Mouse (Mus musculus) forebrain, embryonic 15.5 days (tissue): ENCODE measurements around the gene Plscr2. TPM values are rescaled to one million over a fixed set of nuclear protein-coding genes. Genes with fewer than 3 reads are reported as not detected.
"Not testable (repeated sequence)": the region's sequence is repeated elsewhere in the genome, so short reads cannot be mapped to it uniquely, and the experiment has no call there.

ENCODE experiments used
- ATAC-seq: fragments of 200-750 bp; cut with Nextera tagmentation; replicated peaks from 2 replicates; pipeline ENCODE4 v1.8.0; 2017; ENCODE audit warnings: mild to moderate bottlenecking, moderate TSS enrichment, moderate library complexity
- H3K27ac ChIP-seq: fragments of 300-500 bp; sonication (generic); replicated peaks from 2 replicates; pipeline ENCODE4 v1.5.1; 2015; ENCODE audit warnings: mild to moderate bottlenecking, inconsistent platforms
- H3K27me3 ChIP-seq: fragments of 300-500 bp; sonication (generic); 2 replicates; pipeline ENCODE4 v1.6.1; 2015; ENCODE audit warnings: inconsistent platforms
- H3K36me3 ChIP-seq: fragments of 300-500 bp; sonication (generic); 2 replicates; pipeline ENCODE4 v1.6.1; 2015; ENCODE audit warnings: mild to moderate bottlenecking, inconsistent platforms
- H3K4me1 ChIP-seq: fragments of 300-500 bp; sonication (generic); 2 replicates; pipeline ENCODE4 v1.6.1; 2015; ENCODE audit warnings: inconsistent platforms
- H3K4me2 ChIP-seq: fragments of 300-500 bp; sonication (generic); replicated peaks from 2 replicates; pipeline ENCODE4 v1.6.1; 2015; ENCODE audit warnings: mild to moderate bottlenecking, inconsistent platforms
- H3K4me3 ChIP-seq: fragments of 300-500 bp; sonication (generic); 2 replicates; pipeline ENCODE4 v1.5.1; 2015; ENCODE audit warnings: mild to moderate bottlenecking, inconsistent platforms
- H3K9ac ChIP-seq: fragments of 300-500 bp; sonication (generic); replicated peaks from 2 replicates; pipeline ENCODE4 v1.6.1; 2015; ENCODE audit warnings: mild to moderate bottlenecking, inconsistent platforms
- H3K9me3 ChIP-seq: fragments of 300-500 bp; sonication (generic); 2 replicates; pipeline ENCODE4 v1.6.1; 2016; ENCODE audit warnings: inconsistent platforms
- WGBS: fragments of 180-500 bp; shearing (Covaris S2); methylation state at CpG from one replicate; pipeline ENCODE4 v1.1.7; 2015; ENCODE audit warnings: mixed read lengths; 5-methylcytosine and 5-hydroxymethylcytosine counted together
- polyA plus RNA-seq: library from polyadenylated mRNA; unstranded; fragments of >200 nt; fragmentation: Nextera tagmentation; extraction: Ambion mirVana; gene quantifications from 2 replicates; pipeline ENCODE4 v1.2.1, GENCODE M21; 2015

Gene Plscr2
- polyA plus RNA-seq, 1 experiment from 2014 or later, result 0.99 TPM

DNA sequence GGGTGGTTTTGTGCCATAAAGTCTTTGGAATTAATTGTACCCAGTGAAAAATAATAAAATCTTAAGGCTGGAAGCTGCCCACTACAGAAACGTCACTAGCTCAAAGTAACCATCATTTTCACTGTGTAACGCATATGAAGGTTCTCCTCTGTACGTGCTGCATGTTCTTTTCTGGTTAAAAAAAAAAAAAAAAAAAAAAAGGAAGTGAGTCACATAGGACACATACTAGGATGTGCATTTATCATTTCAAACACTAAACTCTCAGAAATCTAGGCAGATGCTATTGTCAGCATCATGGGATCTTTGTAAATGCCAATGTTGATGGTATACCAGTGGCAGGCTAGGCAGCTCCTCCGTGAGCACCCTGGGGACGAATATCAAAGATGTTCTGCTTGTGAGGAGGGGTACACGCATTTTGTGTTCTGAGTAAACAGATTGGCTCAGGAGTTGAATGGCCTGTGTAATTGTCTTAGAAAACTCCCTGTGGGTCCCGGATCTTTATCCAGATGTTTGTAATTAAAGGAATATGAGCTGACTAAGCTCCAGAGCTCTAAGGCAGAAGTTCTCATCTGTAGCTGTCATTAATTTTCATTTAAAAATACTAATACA is 7.3 kb downstream of the Plscr2 start:
- Histone ChIP-seq H3K9ac (no peak overlapping the region), H3K27me3 (no peaks in the 10 kb centered on the region), H3K36me3 (no peaks in the 10 kb centered on the region), H3K4me1 (no peaks in the 10 kb centered on the region), H3K27ac (no peak overlapping the region), H3K4me3 (no peak overlapping the region), H3K9me3 (no peaks in the 10 kb centered on the region), H3K4me2 (no peak overlapping the region)
- no peak for ATAC-seq
- 39% methylated on average over 7 of the region's 7 CpGs for WGBS

DNA sequence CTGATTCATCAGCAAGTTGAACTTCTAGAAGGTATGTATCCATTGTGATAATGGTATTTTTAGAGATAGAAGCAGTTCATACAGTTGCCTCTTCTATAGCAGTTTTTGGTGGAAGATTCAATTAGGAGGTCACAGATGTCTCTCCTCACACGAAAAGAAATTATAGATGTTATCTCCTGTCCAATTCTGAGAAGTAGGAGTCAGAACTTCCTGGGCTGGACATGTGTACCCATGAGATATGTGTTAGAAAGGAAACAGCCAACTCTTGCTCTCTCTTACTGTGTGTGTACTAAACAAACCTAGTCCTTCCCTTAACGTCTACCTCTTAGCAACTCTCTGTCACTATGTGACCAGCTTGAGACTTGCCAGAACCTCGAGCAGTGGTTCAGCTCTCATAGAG is 14.3 kb downstream of the Plscr2 start:
- no peak for ATAC-seq
- Histone ChIP-seq H3K4me3 (no peak overlapping the region), H3K9ac (no peak overlapping the region), H3K27me3 (no peaks in the 10 kb centered on the region), H3K36me3 (no peaks in the 10 kb centered on the region), H3K27ac (no peak overlapping the region), H3K4me2 (no peak overlapping the region), H3K4me1 (no peaks in the 10 kb centered on the region), H3K9me3 (no peaks in the 10 kb centered on the region)
- WGBS, result 85% methylated on average over 3 of the region's 3 CpGs

DNA sequence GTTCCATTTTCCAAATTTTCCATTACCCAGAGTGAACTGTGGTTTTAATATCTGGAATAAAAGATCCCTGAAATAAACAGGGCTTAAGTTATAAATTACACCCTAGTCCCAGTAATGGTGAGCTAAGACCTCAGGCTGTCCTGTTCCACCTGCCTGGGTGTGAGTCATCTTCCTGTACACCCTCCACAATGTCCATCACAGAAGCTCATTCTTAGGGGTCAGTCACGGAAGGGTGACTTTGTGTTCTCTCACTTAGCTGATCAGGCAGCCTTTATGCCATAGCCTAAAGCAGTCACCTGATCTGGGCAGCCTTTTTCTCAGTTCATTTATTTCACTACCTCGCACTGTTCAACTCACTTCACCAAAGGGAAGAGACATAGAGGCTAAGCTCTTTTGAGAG is 16.8 kb downstream of the Plscr2 start:
- Histone ChIP-seq H3K27me3 (no peaks in the 10 kb centered on the region), H3K9me3 (no peaks in the 10 kb centered on the region), H3K36me3 (no peaks in the 10 kb centered on the region), H3K4me3 (no peak overlapping the region), H3K9ac (no peak overlapping the region), H3K4me1 (no peaks in the 10 kb centered on the region), H3K27ac (no peak overlapping the region), H3K4me2 (no peak overlapping the region)
- 67% methylated on average over 2 of the region's 2 CpGs for WGBS
- ATAC-seq, result no peak

DNA sequence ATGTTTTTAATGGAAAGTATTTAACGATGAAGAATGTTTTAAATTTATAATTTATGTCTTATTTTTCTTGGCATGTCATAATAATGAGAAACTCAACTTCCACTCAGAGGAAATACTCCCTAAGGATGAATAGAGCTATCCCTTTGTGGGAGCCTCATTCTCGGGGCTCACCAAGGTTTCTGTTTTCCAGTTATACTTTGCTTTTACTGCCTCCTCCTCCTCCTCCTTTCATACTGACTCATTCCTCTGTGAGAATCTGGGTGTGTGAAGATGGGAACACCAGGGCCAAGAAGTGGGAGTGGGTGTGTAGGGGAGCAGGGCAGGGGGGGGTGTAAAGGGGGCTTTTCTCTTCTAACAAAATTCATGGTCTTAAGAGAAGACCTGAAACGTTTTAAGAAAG is 17.5 kb downstream of the Plscr2 start:
- Histone ChIP-seq H3K4me2 (no peak overlapping the region), H3K27me3 (no peaks in the 10 kb centered on the region), H3K4me3 (no peak overlapping the region), H3K9ac (no peak overlapping the region), H3K27ac (no peak overlapping the region), H3K9me3 (no peaks in the 10 kb centered on the region), H3K36me3 (no peaks in the 10 kb centered on the region), H3K4me1 (no peaks in the 10 kb centered on the region)
- WGBS, result 69% methylated on average over 3 of the region's 3 CpGs
- ATAC-seq, result no peak

DNA sequence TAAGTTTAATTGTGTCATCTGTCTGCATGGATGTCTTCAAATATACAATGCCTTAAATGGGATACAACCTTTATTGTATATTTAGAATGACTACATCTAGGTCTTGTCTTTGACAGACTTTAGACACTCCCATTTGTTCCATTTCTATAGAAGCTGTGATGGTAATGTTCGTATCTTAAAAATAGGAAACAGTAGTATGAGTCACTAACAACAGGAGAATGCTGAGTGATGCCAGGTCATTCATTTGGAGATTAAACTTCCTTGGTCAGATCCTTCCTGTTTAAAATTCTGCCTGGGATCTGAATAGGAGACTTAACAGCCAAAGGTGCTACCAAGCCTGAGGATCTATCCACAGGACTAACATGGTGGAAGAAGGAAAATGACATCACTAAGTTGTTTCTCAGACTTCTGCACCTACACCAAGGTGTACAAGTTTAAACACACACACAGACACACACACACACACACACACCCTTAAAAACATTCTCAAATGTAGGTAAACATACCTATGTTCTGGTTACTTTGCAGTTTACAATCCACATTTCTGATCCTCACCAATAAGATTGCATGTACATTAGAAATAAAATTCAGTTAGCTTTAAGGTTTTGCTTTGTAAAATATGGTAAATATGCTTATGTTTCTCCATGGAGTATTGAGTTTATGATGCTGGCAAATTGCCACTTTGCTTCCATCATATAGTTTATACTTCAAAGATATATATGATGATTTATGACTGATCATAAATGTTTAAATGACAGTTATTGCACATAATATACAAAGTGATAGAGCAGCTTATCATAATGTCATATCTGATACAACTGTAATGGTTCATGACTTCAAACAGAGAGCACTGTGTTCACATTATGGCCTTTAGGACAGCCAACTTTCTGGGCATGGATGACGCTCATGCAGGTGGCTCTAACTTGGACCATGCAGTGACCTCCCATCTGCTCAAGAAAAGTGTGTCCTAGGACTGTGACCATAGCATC is 18.5 kb downstream of the Plscr2 start:
- no peak for ATAC-seq
- Histone ChIP-seq H3K9me3 (no peaks in the 10 kb centered on the region), H3K9ac (no peak overlapping the region), H3K4me3 (no peak overlapping the region), H3K27me3 (no peaks in the 10 kb centered on the region), H3K4me2 (no peak overlapping the region), H3K4me1 (no peaks in the 10 kb centered on the region), H3K36me3 (no peaks in the 10 kb centered on the region), H3K27ac (no peak overlapping the region)
- WGBS, result 78% methylated on average over 2 of the region's 2 CpGs

DNA sequence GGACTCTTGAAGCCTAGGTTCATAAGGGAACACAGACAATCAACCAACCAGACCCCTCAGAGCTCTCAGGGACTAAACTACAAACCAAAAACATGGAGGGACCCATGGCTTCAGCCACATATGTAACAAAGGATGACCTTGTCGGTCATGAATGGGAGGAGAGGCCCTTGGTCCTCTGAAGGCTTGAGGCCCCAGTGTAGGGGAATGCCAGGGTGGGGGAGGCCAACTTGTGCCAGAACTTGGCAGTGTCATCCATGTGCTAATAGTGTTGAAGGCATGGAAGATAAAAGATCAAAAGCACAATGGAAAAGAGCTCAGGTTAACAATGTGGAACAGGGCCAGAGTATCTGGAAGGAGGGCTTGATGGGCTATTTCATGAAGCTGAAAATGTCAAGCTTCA is 22.9 kb downstream of the Plscr2 start:
- Histone ChIP-seq H3K4me3 (no peak overlapping the region), H3K9me3 (no peaks in the 10 kb centered on the region), H3K27ac (no peak overlapping the region), H3K9ac (no peak overlapping the region), H3K36me3 (no peaks in the 10 kb centered on the region), H3K27me3 (no peaks in the 10 kb centered on the region), H3K4me1 (no peaks in the 10 kb centered on the region), H3K4me2 (no peak overlapping the region)
- no peak for ATAC-seq
- 47% methylated on average over 1 of the region's 1 CpGs for WGBS

DNA sequence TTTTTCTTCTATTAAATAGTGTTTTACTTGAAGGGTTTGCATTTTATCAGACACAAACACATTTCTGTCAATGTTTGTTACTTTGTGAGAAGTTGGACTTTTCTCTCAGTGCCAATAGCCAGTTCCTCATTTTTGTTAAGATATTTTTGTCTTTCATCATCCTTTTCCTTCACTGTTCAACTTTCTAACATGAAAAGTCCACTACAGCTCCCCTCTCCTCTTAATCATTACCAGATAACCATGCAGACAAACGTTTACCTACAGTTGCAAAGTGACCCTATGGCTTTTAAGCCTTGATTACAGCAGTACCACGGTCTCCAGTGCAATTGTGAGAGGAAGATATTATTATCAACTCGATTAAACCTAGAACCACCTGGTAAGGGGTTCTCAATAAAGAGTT is 25.8 kb downstream of the Plscr2 start:
- WGBS, result 74% methylated on average over 3 of the region's 3 CpGs
- Histone ChIP-seq H3K27ac (no peak overlapping the region), H3K27me3 (no peaks in the 10 kb centered on the region), H3K36me3 (no peaks in the 10 kb centered on the region), H3K4me1 (no peaks in the 10 kb centered on the region), H3K4me2 (no peak overlapping the region), H3K4me3 (no peak overlapping the region), H3K9ac (no peak overlapping the region), H3K9me3 (no peaks in the 10 kb centered on the region)
- no peak for ATAC-seq

DNA sequence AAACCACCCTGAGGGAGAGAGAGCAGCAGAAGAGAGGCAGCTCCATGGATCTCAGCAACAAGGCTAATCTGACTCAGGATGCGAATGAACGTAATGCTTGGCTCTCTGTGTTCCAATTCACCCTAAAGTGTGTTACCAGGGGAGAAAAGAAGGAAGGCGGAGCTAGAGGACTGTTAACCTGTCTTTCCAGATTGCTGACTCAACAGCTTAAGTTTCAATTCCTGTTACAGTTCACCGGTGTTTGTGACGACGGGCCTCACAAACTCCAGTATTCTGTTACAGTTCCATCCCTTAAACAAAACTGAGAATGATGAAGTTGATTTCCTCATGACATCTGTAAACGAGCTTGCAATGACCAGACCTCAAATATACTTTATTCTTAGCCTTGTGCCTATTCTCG is 29.7 kb downstream of the Plscr2 start:
- Histone ChIP-seq H3K9me3 (no peaks in the 10 kb centered on the region), H3K4me3 (no peak overlapping the region), H3K9ac (no peak overlapping the region), H3K36me3 (no peaks in the 10 kb centered on the region), H3K27me3 (no peaks in the 10 kb centered on the region), H3K4me2 (no peak overlapping the region), H3K4me1 (no peaks in the 10 kb centered on the region), H3K27ac (no peak overlapping the region)
- 50% methylated on average over 8 of the region's 8 CpGs for WGBS
- no peak for ATAC-seq

DNA sequence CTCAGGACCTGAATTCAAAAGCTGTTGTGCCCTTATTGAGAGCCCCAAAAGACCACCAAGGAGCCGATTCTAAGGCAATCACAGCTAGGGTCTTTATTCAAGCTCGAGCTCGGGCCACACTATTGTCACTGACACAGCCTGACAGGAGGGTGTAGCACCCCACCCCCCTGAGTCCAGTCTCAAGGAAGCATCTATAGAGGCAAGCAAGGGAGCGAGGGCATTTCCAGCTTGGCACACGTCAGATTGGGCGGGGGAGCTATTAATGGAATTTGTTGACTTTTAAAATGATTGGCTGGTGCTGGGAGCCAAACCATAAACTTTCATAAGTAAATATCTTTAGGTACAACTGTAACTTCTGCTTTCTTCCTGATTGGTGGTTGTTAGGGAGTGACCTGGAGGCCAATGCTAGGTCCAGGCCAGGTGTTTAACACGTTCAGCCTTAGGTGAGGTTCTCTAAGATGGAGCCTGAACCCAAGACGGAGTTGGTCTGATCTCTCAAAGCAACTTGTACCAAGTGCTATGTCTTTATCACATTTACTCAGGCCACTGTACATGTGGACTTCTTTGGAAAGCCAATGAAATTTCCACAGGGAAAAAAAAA is 30.3 kb downstream of the Plscr2 start:
- no peak for ATAC-seq
- Histone ChIP-seq H3K4me1 (no peaks in the 10 kb centered on the region), H3K27me3 (no peaks in the 10 kb centered on the region), H3K9ac (no peak overlapping the region), H3K9me3 (no peaks in the 10 kb centered on the region), H3K27ac (no peak overlapping the region), H3K36me3 (no peaks in the 10 kb centered on the region), H3K4me2 (no peak overlapping the region), H3K4me3 (no peak overlapping the region)
- WGBS, result 39% methylated on average over 8 of the region's 8 CpGs

DNA sequence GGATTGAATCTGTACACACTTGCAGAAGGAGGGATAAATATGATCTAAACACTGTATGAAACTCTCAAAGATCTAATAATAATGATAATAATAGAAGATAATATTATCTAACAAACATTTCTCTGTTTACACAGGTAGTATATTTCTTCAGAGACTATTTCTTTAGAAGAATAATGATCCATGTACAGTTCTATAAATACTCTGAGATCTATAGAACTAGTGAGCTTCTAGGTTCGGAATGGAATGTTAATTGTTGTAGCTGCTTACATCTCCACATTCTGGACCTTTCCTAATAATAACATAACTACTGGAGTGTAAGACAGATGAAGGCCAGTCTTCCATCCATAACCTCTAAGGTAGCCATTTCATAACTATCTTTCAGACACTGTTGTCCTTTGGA is 33.7 kb downstream of the Plscr2 start, which contains the start of gene 1700057G04Rik:
Gene 1700057G04Rik, plus strand, starts transcription at position 301 of the 400 bp plus-strand sequence.
- H3K27ac ChIP-seq, result no peak within 1 kb of the TSS
- no peak for ATAC-seq
- no peak within 1 kb of the TSS for H3K9ac ChIP-seq
- H3K27me3 ChIP-seq, result no peaks in the 10 kb centered on the region
- H3K9me3 ChIP-seq, result no peaks in the 10 kb centered on the region
- H3K36me3 ChIP-seq, result no peaks in the 10 kb centered on the region
- H3K4me1 ChIP-seq, result no peaks in the 10 kb centered on the region
- H3K4me3 ChIP-seq, result no peak within 1 kb of the TSS
- 85% methylated on average over 1 of the region's 1 CpGs for WGBS
- H3K4me2 ChIP-seq, result no peak within 1 kb of the TSS

DNA sequence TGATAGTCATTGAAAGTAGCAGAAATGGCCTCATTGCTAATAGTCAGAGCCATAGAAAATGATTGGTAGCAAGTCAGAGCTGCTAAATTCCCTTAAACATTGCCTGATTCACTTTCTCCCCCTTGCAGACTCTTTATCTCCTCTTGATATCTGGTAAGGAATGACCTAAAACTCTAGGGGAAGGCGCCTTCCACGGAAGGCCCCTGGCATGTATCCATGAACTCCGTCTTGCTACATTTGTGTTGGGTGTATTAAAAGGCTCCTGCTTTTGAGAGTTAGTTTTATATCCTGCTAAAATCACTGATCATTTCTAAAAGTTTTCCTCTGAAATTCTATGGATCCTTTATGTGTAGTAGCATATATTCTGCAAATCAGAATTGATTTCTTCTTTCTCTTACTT is 41.4 kb downstream of the Plscr2 start:
- no peaks in the 10 kb centered on the region for H3K27me3 ChIP-seq
- H3K4me3 ChIP-seq, result no peak overlapping the region
- H3K27ac ChIP-seq, result no peak overlapping the region
- WGBS, result 89% methylated on average over 3 of the region's 3 CpGs
- no peaks in the 10 kb centered on the region for H3K4me1 ChIP-seq
- ATAC-seq, result no peak
- no peaks in the 10 kb centered on the region for H3K36me3 ChIP-seq
- no peak overlapping the region for H3K4me2 ChIP-seq
- no peak overlapping the region for H3K9ac ChIP-seq
- H3K9me3 ChIP-seq, result no peaks in the 10 kb centered on the region

DNA sequence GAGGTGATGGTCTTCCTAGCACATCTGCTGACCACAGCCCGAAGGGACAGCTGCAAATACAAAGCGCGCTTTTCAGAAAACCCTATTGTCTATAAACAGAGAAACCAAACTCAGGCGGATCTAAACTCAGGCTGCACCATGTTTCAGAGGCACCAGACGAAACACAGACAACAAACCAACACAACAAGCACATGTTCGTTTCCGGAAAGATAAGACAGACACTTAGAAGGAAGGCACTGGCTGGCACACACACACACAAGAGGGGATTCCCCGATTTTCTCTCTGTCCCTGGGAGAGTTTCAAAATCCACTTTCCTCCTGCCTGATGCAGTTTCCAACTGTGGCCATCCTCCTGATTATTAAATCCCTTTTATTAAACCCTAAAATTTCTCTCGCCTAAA is 50.5 kb downstream of the Plscr2 start:
- H3K4me3 ChIP-seq, ATAC-seq: not testable (repeated sequence)
- WGBS, result 82% methylated on average over 9 of the region's 9 CpGs

More for the DNA sequence above, 50.5 kb downstream of the Plscr2 start:
- not testable (repeated sequence) for H3K27ac ChIP-seq, H3K36me3 ChIP-seq, H3K9me3 ChIP-seq, H3K4me2 ChIP-seq, H3K27me3 ChIP-seq, H3K4me1 ChIP-seq, H3K9ac ChIP-seq
